Mouse (Mus musculus) 3T3-L1 (cell line): ENCODE results near the gene Gm5741.

Source experiments
- DNase-seq: peaks from one replicate; pipeline ENCODE4 v3.0.0-alpha.2; 2015; ENCODE audit warnings: low read depth, low spot score

Gene Gm5741

DNA sequence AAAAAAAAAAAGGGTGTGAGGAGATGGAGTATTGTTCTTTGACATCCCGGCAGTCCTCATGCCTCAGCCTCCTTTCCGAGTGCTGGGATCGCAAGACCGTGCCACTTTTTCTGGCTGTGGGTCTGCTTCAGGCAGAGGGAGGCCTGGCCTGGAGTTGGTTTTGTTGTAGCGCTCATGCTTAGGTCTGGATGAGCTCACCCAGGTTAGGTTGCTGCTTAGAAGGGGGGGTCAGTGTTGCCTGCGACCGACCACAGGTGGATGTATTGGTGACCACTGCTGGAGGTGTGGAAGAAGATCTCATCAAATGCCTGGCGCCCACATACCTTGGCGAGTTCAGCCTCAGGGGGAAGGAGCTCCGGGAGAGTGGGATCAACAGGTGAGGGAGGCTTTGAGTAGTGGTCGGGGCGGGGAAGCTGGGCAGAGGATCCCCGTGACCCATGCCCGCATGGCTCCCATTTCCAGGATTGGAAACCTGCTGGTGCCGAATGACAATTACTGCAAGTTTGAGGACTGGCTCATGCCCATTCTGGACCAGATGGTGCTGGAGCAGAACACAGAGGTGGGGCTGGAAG, 5.3 kb upstream of the Gm5741 start:
- DNase-seq: no peak

DNA sequence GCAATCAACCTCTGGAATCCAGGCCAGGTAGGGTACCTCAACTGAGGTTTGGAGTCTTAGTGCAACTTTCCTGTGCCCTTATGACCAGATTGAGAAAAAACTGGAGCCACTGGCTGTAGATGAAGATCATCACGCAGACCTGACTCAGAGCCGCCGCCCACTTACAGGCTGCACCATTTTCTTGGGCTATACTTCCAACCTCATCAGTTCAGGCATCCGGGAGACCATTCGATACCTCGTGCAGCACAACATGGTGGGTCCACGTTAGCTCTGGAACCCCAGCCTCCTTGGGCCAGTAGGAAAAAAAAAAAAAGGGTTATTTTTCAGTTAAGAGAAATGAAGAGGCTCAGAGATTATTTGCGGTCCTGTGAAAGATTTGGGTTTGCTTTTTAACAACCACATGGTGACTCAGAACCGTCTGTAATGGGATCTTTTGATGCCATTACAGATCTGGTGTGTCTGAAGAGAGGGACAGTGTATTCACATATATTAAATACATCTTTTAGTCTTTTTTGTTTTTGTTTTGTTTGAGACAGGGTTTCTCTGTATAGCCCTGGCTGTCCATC, 4.7 kb upstream of the Gm5741 start:
- peak; percentile 77 for DNase-seq

DNA sequence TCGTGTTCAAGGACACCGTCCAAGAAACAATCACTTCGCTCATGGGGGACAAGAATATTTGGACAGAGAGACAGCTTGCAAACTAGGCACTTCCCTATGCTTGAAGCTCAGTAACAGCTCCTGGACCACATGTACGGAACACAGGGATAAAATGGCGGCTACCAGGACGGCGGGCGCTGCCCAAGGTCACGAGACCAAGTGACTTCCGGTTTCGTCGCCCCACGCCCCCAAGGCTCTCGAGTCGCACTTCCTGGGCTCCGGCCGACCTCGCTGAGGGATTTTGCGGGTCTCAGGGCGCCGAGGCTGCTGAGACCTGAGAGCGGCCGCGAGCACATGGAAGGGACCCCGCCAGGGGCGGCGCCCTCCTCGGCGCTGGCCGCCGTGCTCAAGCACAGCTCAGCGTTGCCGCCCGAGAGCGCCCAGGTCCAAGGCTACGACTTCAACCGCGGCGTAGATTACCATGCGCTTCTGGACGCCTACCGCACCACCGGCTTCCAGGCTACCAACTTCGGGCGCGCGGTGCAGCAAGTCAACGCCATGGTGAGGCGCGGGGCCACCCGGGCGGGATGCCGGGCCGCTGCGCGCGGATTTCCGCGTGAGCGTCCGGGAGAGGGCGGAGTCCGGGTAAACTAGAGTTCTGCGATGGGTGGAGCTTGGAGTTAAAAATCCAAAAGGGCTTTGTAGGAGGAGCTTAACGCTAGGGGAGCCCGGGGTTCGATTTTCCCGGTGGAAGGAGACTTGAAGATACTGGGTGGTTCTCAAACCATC, 3.9 kb upstream of the Gm5741 start, which contains the start of gene Dhps:
Gene Dhps (plus strand): TSS at position 244 of the 768 bp plus-strand sequence.
- DNase-seq: peak; percentile 96

DNA sequence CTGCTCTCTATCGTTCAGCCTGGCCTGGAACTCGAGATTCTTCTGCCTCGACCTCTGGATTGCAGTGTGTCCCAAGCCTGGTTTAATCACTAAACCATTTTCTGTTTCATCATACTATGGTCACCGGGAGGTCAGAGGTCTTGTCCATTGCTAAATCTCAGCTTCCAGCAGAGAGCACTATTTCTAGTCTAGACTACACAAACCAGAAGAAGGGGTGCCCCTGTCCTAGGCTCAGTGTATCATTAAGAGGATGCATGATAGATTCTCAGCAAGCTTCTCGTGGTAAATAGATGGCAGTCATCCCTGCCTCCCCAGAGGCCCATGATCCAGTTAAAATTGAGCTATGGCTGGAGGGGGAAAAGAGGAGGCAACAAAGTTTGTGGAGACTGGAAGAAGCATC, 3.3 kb upstream of the Gm5741 start:
- DNase-seq: peak; percentile 85

DNA sequence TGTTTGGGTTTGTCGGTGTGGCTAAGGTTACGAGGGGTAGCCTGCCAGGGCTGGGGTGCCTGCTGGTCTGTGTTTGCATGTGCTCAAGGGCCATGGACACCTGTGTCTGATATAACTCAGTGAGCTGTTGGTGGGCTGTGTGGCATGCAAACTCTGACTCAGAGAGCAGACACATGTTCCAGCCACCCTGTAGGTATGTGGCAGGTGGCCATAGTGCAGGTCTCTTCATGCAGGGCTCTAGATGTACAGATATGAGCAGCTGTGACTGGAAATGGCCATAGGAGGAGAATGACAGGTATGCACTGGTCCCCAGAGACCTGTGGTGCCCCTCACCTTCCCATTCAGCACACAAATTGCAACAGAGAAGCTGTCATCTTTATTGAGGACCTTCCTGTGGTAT, 627 bp downstream of the Gm5741 start:
- no peak for DNase-seq

DNA sequence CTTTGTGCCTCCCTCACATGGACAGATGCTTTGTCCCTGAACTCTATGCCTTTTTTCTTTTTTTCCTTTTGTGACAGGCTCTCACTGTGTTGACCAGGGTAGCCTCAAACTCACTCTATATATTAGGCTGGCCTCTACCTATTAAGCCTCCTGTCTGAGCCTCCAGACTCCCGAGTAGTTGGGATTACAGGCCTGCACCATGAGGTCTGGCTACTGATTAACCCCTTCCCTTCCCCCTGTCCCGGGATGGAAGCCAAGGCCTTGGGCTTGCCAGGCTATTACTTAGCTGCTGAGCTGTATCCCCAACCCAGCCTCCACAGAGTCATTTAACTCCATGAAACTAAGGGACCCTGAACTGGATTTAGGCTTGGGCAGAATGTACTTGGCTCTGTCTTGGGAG, 2.6 kb downstream of the Gm5741 start:
- no peak for DNase-seq

DNA sequence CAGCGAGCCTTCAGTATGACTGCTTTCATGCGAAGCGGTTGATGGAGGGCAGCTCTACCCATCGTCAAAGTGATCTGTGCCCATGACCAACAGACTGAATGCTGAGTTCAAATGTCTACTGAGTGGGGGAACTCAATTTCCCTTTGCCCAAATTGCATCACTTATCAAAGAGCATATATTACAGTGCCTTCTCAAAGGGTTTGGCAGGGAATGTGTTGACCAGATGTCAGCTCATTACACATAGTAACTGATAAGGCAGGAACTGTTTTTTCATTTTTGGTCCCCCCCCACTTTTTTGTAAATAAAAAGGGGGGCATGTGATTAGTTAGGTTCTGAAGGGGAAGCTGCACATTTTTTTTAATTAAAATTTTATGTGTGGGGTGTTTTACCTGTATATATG, 5.2 kb downstream of the Gm5741 start:
- no peak for DNase-seq

DNA sequence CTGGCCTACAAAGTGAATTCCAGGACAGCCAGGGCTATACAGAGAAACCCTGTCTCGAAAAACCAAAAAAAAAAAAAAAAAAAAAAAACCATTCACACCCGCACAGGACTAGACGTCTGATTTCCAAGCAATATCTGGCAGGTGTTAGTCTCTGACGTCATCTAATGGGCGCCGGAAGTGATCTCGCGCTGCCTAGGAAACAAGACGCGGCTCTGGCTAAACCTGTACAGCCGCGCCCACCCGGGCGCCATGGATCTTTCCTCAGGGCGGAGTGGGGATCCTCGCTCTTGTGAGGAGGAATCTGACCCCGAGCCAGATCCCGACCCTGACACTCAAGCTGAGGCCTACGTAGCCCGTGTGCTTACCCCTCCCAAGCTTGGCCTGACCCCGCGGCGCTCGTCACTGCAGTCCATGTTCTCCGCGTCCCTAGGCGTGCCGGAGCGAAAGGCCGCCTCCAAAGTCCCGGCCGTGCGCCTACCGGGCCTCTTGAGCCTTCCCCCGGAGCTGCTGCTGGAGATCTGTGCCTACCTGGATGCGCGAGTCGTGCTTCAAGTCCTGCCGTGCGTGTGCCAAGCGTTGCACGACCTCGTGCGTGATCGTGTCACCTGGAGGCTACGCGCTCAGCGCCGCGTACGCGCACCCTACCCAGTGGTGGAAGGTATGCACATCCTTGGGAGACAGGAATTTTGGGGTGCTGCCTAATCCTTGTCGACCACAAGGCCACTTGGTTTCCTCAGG, 7.7 kb downstream of the Gm5741 start, which contains the start of gene Fbxw9:
Gene Fbxw9 (plus strand): TSS at position 177 of the 738 bp plus-strand sequence.
- peak; percentile 97 for DNase-seq

DNA sequence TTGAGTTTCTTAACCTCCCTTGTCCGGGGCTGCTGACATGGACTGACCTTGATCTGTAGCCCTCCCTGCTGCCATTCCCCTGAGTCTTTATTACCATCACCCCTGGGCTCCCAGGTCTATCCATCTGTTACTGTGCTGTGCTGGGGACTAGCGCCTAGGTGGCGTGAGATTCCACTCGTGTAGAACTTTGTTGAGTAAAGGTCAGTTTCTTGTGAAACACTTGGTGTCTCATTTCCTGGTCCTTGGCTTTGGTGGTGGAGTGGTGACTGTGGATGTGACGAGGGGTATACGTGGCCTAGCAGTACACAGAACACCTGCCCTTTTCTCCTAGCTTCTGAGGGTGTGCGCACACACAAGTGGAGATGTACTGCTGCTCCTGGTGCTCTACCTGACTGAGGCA, 10.4 kb downstream of the Gm5741 start:
- no peak for DNase-seq

DNA sequence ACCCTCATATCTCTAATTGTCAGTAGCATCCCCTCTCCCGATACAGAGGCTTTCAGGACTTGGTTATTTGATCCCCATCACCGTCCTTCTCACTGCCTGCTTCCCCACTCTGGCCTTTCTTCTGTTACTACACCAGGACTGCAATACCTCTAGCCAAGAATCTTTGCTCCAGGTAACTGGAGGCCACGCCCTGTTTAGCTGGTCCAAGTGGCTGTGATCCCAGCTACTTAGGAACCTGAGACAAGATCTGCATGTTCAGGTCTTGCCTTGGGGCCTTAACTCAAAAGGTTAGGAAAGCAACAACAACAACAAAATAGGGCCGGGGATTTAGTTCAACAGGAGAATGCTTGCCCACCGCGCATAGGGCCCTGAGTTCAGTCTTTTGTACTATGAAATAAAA, 24.2 kb downstream of the Gm5741 start:
- no peak for DNase-seq

DNA sequence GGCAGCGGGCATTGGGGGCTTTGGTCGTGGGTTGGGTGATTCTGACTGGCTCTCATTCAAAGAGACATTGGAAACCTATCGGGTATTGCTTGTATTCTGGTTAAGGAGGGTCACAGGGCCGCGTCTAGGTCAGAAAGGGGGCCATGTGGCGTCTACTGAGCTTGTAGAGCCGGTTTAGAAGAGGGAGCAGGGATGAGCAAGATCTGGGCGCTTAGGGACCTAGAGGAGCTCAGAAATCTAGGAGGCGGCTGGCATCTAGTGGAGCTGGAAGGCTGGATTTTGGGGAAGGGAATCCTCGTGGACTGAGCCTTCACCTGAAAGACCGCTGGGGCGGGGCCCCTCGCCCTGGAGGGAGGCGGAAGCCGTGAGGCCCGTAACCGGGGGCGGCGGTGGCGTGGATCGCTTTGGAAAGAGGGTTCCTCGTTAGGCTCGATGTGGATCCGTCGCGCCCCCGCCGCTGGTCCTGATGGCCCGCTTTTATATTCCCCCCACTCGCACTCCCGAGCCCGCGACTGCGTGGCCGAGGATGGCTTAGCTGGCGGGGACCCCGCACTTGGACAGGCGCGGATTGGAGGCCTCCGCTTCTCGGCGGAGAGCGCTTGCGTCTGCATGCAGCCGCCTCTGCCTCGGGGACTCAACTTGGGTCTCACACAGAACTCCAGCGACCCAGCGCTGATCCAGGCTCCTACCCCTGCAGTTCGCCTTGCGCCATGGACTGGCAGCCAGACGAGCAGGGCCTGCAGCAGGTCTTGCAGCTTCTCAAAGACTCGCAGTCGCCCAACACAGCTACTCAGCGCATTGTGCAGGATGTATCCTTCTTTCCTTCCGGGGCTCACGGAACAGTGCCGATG, 29.9 kb downstream of the Gm5741 start:
- peak; percentile 67 for DNase-seq

DNA sequence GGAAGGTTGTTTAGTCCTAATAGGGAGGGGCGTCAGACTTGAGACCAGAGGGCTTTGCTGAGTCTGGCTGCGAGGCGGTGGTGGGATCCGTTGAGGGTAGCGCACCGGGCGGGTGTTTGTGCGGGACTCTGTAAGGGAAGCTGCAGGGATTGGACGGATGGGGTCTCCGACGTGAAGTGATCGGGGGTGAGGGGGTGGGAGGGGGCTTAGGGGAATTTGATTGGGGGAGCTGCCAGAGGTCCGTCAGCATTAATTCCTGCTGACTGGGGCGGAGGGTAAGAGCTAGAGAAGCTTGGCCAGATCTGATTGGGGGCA, 30.5 kb downstream of the Gm5741 start:
- no peak for DNase-seq

DNA sequence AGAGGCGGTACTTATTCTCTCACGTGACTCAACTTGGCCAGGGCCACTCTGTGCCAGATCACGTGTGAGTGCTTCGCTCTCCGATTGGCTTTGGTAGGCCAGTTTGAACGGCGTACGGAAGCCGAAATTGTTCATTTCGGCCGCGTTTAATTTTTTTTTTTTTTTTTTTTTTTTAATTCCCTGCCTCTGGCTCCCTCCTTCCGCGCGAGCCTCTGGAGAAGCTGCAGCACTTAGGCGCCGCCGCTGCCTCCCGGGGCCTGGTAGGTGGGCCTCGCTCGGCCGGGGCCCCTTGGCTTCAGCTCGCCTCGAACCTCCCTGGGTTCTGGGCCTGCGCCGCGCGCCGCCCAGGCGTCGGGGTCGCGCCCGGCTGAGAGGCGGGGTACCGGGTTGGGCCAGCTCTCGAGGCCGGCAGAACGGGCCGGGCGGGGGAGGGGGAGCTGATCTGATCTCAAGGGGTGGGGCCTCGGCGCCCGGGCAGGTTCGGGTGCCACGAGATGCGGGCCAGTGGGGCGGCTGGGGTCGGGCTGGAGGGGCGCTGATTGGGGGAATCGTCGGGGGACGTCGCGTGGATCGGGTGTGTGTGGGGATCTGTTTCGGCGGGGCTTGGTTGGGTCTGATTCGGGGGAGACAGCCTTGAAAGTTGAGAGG, 30.9 kb downstream of the Gm5741 start, which contains the start of gene Tnpo2:
Gene Tnpo2 (plus strand): TSS at position 198 of the 648 bp plus-strand sequence.
- DNase-seq: peak; percentile 100

DNA sequence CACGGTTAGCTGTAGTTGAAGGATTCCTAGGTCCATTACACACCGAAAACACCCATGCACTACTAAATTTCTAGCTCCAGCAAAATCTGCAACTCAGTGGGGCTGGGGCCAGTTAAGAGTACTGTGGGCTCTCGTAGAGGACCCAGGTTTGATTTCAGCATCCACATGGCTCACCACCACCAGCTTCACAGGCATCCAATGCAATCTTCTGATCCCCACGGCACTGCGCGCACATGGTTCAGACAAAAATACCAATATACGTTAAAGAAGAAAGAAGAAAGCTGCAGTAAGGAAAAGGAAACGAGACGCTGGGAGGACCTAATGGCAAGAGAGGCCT, 31.4 kb downstream of the Gm5741 start:
- DNase-seq: no peak

DNA sequence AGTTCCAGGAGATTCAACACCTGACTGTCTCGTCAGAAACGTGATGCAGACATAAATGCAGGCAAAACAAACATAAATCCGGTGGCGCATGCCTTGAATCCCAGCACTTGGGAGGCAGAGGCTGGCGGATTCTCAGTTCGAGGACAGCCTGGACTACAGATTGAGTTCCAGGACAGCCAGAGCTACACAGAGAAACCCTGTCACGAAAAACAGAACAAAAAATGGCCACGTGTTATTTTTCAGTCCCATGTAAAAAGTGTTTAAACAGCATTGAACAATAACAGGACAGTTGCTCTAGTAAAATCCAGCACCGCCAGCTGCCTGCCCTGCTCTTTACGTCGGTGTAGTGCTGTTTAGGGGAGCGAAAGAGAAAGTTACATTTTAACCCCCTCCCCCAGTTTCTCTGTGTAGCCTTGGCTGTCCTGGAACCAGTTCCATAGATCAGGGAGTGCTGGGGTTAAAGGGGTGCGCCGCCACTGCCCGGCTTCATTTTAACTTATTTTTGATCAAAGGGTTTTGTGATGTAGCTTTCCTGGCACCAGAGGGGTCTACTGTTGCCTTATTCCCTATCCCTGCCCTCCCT, 32.0 kb downstream of the Gm5741 start:
- DNase-seq: peak; percentile 74

DNA sequence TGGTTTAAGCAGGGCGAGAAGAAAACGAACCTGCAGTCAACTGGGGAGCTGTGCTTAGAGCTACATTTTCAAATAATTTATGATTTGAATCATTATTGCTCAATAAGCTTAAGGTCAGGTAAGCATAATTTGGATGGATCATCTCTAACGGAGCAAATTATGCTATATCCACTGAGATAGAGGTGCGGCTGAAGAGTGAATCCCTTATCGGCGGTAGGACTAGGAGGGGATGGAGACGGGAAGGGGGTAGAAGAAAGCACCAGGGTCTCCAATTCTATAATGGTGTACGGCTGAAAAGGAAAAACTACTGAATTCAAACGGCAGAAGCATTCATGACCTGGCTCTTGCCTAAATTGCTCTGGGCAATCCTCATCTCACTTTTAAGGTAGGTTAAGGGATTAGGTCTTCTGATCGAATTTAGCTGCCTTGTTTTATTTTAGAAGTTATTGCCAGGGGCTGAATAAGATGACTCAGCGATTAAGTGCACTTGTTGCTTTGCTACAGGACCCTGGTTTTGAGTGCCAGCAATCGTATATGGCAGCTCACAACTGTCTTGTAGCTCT, 32.5 kb downstream of the Gm5741 start:
- no peak for DNase-seq

DNA sequence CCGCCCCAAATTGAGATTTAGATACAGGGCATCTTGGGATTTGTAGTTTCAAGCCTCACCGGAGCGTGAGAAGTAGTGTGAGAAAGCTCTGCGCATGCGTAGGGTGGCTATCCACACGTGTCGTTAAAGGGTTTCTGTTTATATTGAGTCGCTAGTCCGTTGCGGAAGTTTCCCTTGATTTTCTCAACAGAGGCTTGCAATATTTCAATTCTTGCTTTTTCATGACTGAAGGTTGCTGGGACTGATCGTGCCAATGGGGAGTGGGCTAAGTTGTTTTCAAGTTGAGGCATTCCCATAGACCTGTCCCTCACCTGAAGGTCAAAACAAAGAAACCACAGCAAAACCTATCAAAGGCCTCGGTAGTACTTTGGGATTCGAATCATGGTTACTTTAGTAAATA, 33.0 kb downstream of the Gm5741 start:
- DNase-seq: no peak

DNA sequence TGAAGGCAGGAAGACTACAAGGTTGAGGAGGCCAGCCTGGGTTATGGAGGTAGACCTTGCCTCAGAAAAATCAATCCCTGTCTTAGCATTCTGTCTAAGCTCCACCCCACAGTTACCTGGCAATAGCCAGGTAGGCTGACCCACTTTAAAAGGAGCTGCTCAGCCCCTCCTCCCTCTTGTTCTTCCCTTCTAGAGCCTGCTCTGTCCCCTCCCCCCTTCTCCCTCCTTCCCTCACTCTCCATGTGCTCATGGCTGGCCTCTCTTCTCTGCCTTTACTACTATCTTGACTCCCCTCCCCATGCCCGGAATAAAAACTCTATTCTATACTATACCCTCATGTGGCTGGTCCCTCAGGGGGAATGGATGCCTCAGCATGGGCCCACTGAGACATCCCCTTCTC, 33.9 kb downstream of the Gm5741 start:
- no peak for DNase-seq

DNA sequence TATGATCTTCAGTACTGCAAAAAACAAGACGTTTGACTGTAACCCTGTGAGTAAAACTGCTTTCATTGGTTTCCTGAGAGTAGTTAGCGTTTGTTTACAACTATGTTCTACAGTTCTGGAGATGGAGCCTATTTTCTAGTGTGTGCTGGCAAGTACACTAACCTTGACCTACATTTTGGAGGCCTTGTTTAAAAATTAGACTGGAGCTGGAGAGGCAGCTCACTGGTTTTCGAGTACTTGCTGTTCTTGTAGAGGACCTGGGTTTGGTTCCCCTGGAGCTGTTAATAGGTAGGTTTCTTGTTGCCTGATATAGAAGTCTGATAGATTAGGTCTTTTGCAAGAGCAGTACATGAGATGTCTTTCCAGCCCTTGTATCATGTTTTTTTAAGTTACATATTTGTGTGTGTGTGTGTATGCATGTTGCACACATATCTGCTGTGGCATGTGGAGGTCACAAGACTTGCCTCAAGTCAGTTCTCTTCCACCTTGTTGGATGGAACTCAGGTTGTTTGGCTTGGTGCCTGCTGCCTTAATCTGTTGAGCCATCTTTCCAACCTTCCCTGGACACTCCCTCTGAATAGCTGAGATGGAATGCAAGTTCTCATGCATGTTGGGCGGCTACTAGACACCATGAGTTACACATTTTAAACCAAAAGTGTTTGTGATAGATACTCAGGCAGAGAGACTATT, 35.0 kb downstream of the Gm5741 start:
- DNase-seq: peak; percentile 50

DNA sequence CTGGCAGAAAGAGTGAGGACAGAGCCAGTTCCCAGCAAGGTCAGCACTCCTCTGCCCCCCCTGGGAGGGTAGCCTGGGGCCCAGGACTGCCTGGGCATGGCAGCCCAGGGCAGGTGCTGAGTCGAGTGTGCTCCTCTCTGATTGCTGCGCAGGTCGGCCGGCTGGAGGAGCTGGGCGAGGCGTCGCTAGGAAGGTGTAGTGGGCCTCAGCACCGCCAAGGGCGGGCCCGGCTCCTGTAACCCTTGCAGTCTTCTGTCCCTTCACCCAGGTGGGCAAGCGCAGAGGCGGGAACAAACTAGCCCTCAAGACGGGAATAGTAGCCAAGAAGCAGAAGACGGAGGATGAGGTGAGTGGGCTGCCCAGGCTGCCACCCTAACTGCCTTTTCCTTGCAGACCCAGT, 38.5 kb downstream of the Gm5741 start:
- no peak for DNase-seq
